Mouse (Mus musculus) adrenal gland, adult 18-20 months (tissue): ENCODE results near the gene Dynlt1a. TPM values are rescaled to one million over a fixed set of nuclear protein-coding genes. Genes with fewer than 3 reads are reported as not detected.
A peak's percentile ranks its signal among the peaks of the same experiment; 100 is the strongest.
"Not testable (repeated sequence)": the region's sequence is repeated elsewhere in the genome, so short reads cannot be mapped to it uniquely, and the experiment has no call there.

Experiments used
- DNase-seq, 2 experiments: peaks; one replicate each; pipeline ENCODE4 v3.0.0; 2021 to 2022; ENCODE audit warnings: low spot score in 2 of 2
- total RNA-seq, 2 experiments: library from RNA; stranded (reverse); gene quantifications; 1 replicate in 1 of 2; 2 replicates in 1 of 2; pipeline ENCODE4 v1.2.3; 2021

Dynlt1a gene
- total RNA-seq, 2 experiments from 2014 or later: 2.8 to 3.2 TPM

GRCm38 (mm10) chr17:6293882-6294281 is 23.4 kb downstream of the Dynlt1a start:
- not testable (repeated sequence) for DNase-seq

GRCm38 (mm10) chr17:6289045-6289444 is 28.3 kb downstream of the Dynlt1a start:
- DNase-seq: not testable (repeated sequence)

GRCm38 (mm10) chr17:6286169-6286568 is 31.1 kb downstream of the Dynlt1a start:
- not testable (repeated sequence) for DNase-seq

GRCm38 (mm10) chr17:6283137-6283536 is 34.2 kb downstream of the Dynlt1a start:
- DNase-seq: not testable (repeated sequence)

- not testable (repeated sequence) for DNase-seq
Measured at GRCm38 (mm10) chr17:6280513-6280912, 36.8 kb downstream of the Dynlt1a start.

- not testable (repeated sequence) for DNase-seq
Measured at GRCm38 (mm10) chr17:6279772-6280171, 37.5 kb downstream of the Dynlt1a start.

- DNase-seq: not testable (repeated sequence)
Measured at GRCm38 (mm10) chr17:6279205-6279604, 38.1 kb downstream of the Dynlt1a start.

GRCm38 (mm10) chr17:6274693-6275092 is 42.6 kb downstream of the Dynlt1a start:
- DNase-seq: not testable (repeated sequence)

- not testable (repeated sequence) for DNase-seq
Measured at GRCm38 (mm10) chr17:6271970-6272369, 45.3 kb downstream of the Dynlt1a start.

GRCm38 (mm10) chr17:6270840-6271239 is 46.5 kb downstream of the Dynlt1a start:
- not testable (repeated sequence) for DNase-seq

GRCm38 (mm10) chr17:6269876-6270831 is 47.1 kb downstream of the Dynlt1a start:
- peak; percentile 37 for DNase-seq

GRCm38 (mm10) chr17:6257070-6257456 is 60.2 kb downstream of the Dynlt1a start:
- DNase-seq: not testable (repeated sequence)

- DNase-seq: not testable (repeated sequence)
Measured at GRCm38 (mm10) chr17:6256400-6257069, 60.8 kb downstream of the Dynlt1a start, which contains the start of gene Tmem181a. Gene Tmem181a, plus strand, starts transcription at chr17:6256860.

Other genes starting within 250 kb of the Dynlt1a start
- 1 to 10 TPM; 7.1 to 8.2 TPM for gene Serac1, start 237.8 kb downstream of the Dynlt1a start, total RNA-seq
- 10 to 100 TPM; 82.9 to 86.3 TPM for gene Gtf2h5, start 237.7 kb downstream of the Dynlt1a start, total RNA-seq
- gene Tulp4, start 211.1 kb downstream of the Dynlt1a start, total RNA-seq: 10 to 100 TPM; 77.4 to 85.5 TPM
- gene Tmem181a, start 60.6 kb downstream of the Dynlt1a start, total RNA-seq: 10 to 100 TPM in 1 of 2 experiments, 1 to 10 TPM in 1; 7.8 to 13.0 TPM
- gene Dynlt1b, start 112.6 kb upstream of the Dynlt1a start, total RNA-seq: 10 to 100 TPM; 54.2 to 72.9 TPM